In genomic region chr3:127836798-127837153, GRCm38 (mm10) we compare ENCODE assay signal across 8 mouse cellular contexts. TPM values are rescaled to one million over a fixed set of nuclear protein-coding genes. Genes with fewer than 3 reads are reported as not detected.
A peak's percentile ranks its signal among the peaks of the same experiment; 100 is the strongest.
DNase-seq lines count a peak whose midpoint lies in the region; ATAC-seq and TF ChIP-seq lines count a peak whose summit lies in the region.

No protein-coding gene starts in this region.

- no peak for TF ChIP-seq POLR2A in heart, adult 2 months (IDR thresholded peaks at IDR 0.05; ENCODE audit: insufficient read depth, low read depth, low read length)

- ATAC-seq in liver, embryonic 11.5 days (replicated peaks; ENCODE audit: low FRiP score) = peak; percentile 21
- ATAC-seq in stomach, embryonic 16.5 days (ENCODE audit: insufficient read depth, low FRiP score) = no peak

- H3K9me3 ChIP-seq in erythroblast, embryonic 14.5 days (ENCODE audit: control insufficient read depth, low read length) = no peaks in the 10 kb centered on the region
- no peaks in the 10 kb centered on the region for H3K9me3 ChIP-seq in liver, embryonic 11.5 days (ENCODE audit: control insufficient read depth, low read length)
- no peaks in the 10 kb centered on the region for H3K9me3 ChIP-seq in stomach, embryonic 16.5 days (replicated peaks; ENCODE audit: control insufficient read depth, low read length)

- no peaks in the 10 kb centered on the region; the same call in 1 of the 2 replicates for H3K4me1 ChIP-seq in heart, adult 2 months (ENCODE audit: control insufficient read depth, insufficient read depth, low read length)
- H3K4me1 ChIP-seq in erythroblast, embryonic 14.5 days (ENCODE audit: control insufficient read depth) = peaks cover 50% of the 10 kb centered on the region
- H3K4me1 ChIP-seq in liver, embryonic 11.5 days (replicated peaks; ENCODE audit: control insufficient read depth, insufficient read depth, low read length) = peaks cover 14% of the 10 kb centered on the region; the same call in 1 of the 2 replicates
- peaks cover 14% of the 10 kb centered on the region for H3K4me1 ChIP-seq in stomach, embryonic 16.5 days (ENCODE audit: control insufficient read depth, insufficient read depth, low read length)

- 0% methylated on average over 17 of the region's 17 CpGs for WGBS in heart, adult 2 months
- WGBS in liver, embryonic 11.5 days = under 1% methylated on average over 17 of the region's 17 CpGs
- 1% methylated on average over 16 of the region's 17 CpGs for WGBS in stomach, embryonic 16.5 days

- H3K9ac ChIP-seq in heart, adult 2 months (ENCODE audit: low read depth, low read length) = peak overlapping the region; percentile 76
- peak overlapping the region; percentile 80 for H3K9ac ChIP-seq in liver, embryonic 11.5 days (ENCODE audit: low read depth, low read length)
- peak overlapping the region; percentile 79 for H3K9ac ChIP-seq in stomach, embryonic 16.5 days (ENCODE audit: low read length)

- H3K79me3 ChIP-seq in C2C12 (ENCODE audit: low read depth) = peaks cover 46% of the 10 kb centered on the region

- TF ChIP-seq CTCF in heart, adult 2 months (IDR thresholded peaks at IDR 0.05) = no peak
- no peak for TF ChIP-seq CTCF in C2C12 (IDR thresholded peaks at IDR 0.05; ENCODE audit: control insufficient read depth, insufficient read depth, insufficient read length)

- TF ChIP-seq EP300 in heart, adult 2 months (IDR thresholded peaks at IDR 0.05; ENCODE audit: insufficient read depth, low read depth, low read length) = no peak

- H3K79me2 ChIP-seq in heart, adult 2 months (replicated peaks; ENCODE audit: control insufficient read depth, insufficient read depth, low read length) = no peaks in the 10 kb centered on the region; the same call in 1 of the 2 replicates
- H3K79me2 ChIP-seq in C2C12 (ENCODE audit: control insufficient read depth, insufficient read depth) = peaks cover 52% of the 10 kb centered on the region

- no peak for DNase-seq in heart, adult 2 months
- DNase-seq in heart, postnatal 14 days = no peak
- DNase-seq in liver, embryonic 11.5 days (ENCODE audit: low spot score) = no peak
- DNase-seq in right cerebral cortex, postnatal 25 days = no peak
- DNase-seq in gastrocnemius, adult 8-10 months (ENCODE audit: low spot score in 2 of 2) = no peak

- intact Hi-C loops in heart, adult 2 months (cut with DNase I) = loop anchor here (2.0 to 5.0 kb wide), 3 partner anchors 46 to 284 kb away; partner anchors contain the start of genes Fam241a, Larp7 and Zgrf1
- intact Hi-C loops in heart, postnatal 14 days (cut with DNase I) = loop anchor here (5.0 kb wide), 1 partner anchor 44 kb away; no protein-coding TSS in a partner anchor

- no peaks in the 10 kb centered on the region for H3K36me3 ChIP-seq in heart, adult 2 months (ENCODE audit: control insufficient read depth, insufficient read depth, low read length)
- H3K36me3 ChIP-seq in C2C12 (ENCODE audit: control insufficient read depth, insufficient read depth) = no peaks in the 10 kb centered on the region
- peaks cover 36% of the 10 kb centered on the region for H3K36me3 ChIP-seq in erythroblast, embryonic 14.5 days (ENCODE audit: control insufficient read depth)
- H3K36me3 ChIP-seq in liver, embryonic 11.5 days (ENCODE audit: control insufficient read depth, insufficient read depth, low read length) = no peaks in the 10 kb centered on the region
- no peaks in the 10 kb centered on the region for H3K36me3 ChIP-seq in stomach, embryonic 16.5 days (ENCODE audit: control insufficient read depth, insufficient read depth, low read length)

- peak overlapping the region; percentile 76 for H3K27ac ChIP-seq in heart, adult 2 months
- peak overlapping the region; percentile 95 for H3K27ac ChIP-seq in liver, embryonic 11.5 days (ENCODE audit: low read depth, low read length)
- peak overlapping the region; percentile 97 for H3K27ac ChIP-seq in stomach, embryonic 16.5 days (ENCODE audit: low read length)

- H3K27me3 ChIP-seq in heart, adult 2 months (ENCODE audit: control insufficient read depth, insufficient read depth, low read length) = 0 out of 2 replicates have a peak, but pooled peaks cover 2% of the 10 kb centered on the region
- no peaks in the 10 kb centered on the region for H3K27me3 ChIP-seq in C2C12 (ENCODE audit: control insufficient read depth, insufficient read depth, insufficient read length)
- H3K27me3 ChIP-seq in erythroblast, embryonic 14.5 days (ENCODE audit: control insufficient read depth) = no peaks in the 10 kb centered on the region
- H3K27me3 ChIP-seq in liver, embryonic 11.5 days (replicated peaks; ENCODE audit: control insufficient read depth, insufficient read depth, low read length) = no peaks in the 10 kb centered on the region
- H3K27me3 ChIP-seq in stomach, embryonic 16.5 days (ENCODE audit: control insufficient read depth, insufficient read depth, low read length) = no peaks in the 10 kb centered on the region

- H3ac ChIP-seq in C2C12 (ENCODE audit: control insufficient read depth, insufficient read length, low read depth) = peak overlapping the region; percentile 95

- H3K4me2 ChIP-seq in liver, embryonic 11.5 days = peak overlapping the region; percentile 95
- peak overlapping the region; percentile 81 for H3K4me2 ChIP-seq in stomach, embryonic 16.5 days (ENCODE audit: low read depth, low read length)

- H3K4me3 ChIP-seq in heart, adult 2 months = peak overlapping the region; percentile 88
- H3K4me3 ChIP-seq in C2C12 (ENCODE audit: insufficient read depth, poor library complexity, severe bottlenecking) = peak overlapping the region; percentile 68
- peak overlapping the region; percentile 85 for H3K4me3 ChIP-seq in erythroblast, embryonic 14.5 days (replicated peaks)
- H3K4me3 ChIP-seq in liver, embryonic 11.5 days (ENCODE audit: low read depth, low read length) = peak overlapping the region; percentile 97
- H3K4me3 ChIP-seq in stomach, embryonic 16.5 days (replicated peaks; ENCODE audit: low read length) = peak overlapping the region; percentile 85

TF ChIP-seq in C2C12, 6 proteins besides CTCF, POLR2A, EP300 and RAD21:
- no peak for TF ChIP-seq CEBPB (IDR thresholded peaks at IDR 0.05; ENCODE audit: low read depth)

RNA-seq across cellular contexts. Expression of gene Ap1ar, which starts 0.5 kb away (rescaled TPM):
- total RNA-seq in heart, adult 2 months (2021) = 10 to 100 TPM; 17.6 to 18.2 TPM
- polyA plus RNA-seq in heart, adult 2 months (2012; rRNA removed) = 12.0 and 17.7 TPM in 2 replicates
- total RNA-seq in heart, postnatal 14 days (2021) = 10 to 100 TPM; 16.0 to 16.7 TPM
- polyA plus RNA-seq in C2C12 (2012; fragmentation: generic; extraction: Trizol) = 13.0 TPM
- 1.6 and 3.8 TPM in 2 replicates for polyA plus RNA-seq in erythroblast, embryonic 14.5 days (2012)
- 55.7 and 55.8 TPM in 2 replicates for polyA plus RNA-seq in liver, embryonic 11.5 days (2014; fragmentation: Nextera tagmentation; extraction: Ambion mirVana)
- 42.2 and 43.3 TPM in 2 replicates for polyA plus RNA-seq in stomach, embryonic 16.5 days (2015; fragmentation: Nextera tagmentation; extraction: Ambion mirVana)
- total RNA-seq in gastrocnemius, adult 8-10 months (2022) = 10 to 100 TPM; 22.7 to 30.0 (median 27.5) TPM

RNA-seq across cellular contexts. Expression of gene Tifa, which starts 47.2 kb away (rescaled TPM):
- total RNA-seq in heart, adult 2 months (2021) = 1 to 10 TPM; 1.6 to 2.3 TPM
- 1.3 and 2.0 TPM in 2 replicates for polyA plus RNA-seq in heart, adult 2 months (2012; rRNA removed)
- 1 to 10 TPM; 2.1 to 3.1 TPM for total RNA-seq in heart, postnatal 14 days (2021)
- 0.18 TPM for polyA plus RNA-seq in C2C12 (2012; fragmentation: generic; extraction: Trizol)
- 7.4 and 7.6 TPM in 2 replicates for polyA plus RNA-seq in erythroblast, embryonic 14.5 days (2012)
- polyA plus RNA-seq in liver, embryonic 11.5 days (2014; fragmentation: Nextera tagmentation; extraction: Ambion mirVana) = 13.4 and 14.3 TPM in 2 replicates
- polyA plus RNA-seq in stomach, embryonic 16.5 days (2015; fragmentation: Nextera tagmentation; extraction: Ambion mirVana) = 7.3 and 7.4 TPM in 2 replicates
- 1 to 10 TPM in 2 of 4 experiments, under 1 TPM in 2; 0.85 to 1.6 (median 1.0) TPM for total RNA-seq in gastrocnemius, adult 8-10 months (2022)

RNA-seq across cellular contexts. Expression of gene Alpk1, which starts 56.4 kb away (rescaled TPM):
- total RNA-seq in heart, adult 2 months (2021) = 1 to 10 TPM; 2.4 to 3.0 TPM
- polyA plus RNA-seq in heart, adult 2 months (2012; rRNA removed) = 1.4 and 2.4 TPM in 2 replicates
- 1 to 10 TPM; 2.9 to 5.2 TPM for total RNA-seq in heart, postnatal 14 days (2021)
- polyA plus RNA-seq in C2C12 (2012; fragmentation: generic; extraction: Trizol) = 0.60 TPM
- polyA plus RNA-seq in erythroblast, embryonic 14.5 days (2012) = not detected in 2 replicates
- 0.92 and 1.1 TPM in 2 replicates for polyA plus RNA-seq in liver, embryonic 11.5 days (2014; fragmentation: Nextera tagmentation; extraction: Ambion mirVana)
- polyA plus RNA-seq in stomach, embryonic 16.5 days (2015; fragmentation: Nextera tagmentation; extraction: Ambion mirVana) = 2.8 and 4.3 TPM in 2 replicates
- total RNA-seq in gastrocnemius, adult 8-10 months (2022) = 1 to 10 TPM in 3 of 4 experiments, under 1 TPM in 1; 0.92 to 1.8 (median 1.6) TPM

RNA-seq across cellular contexts. Expression of gene Fam241a, which starts 59.3 kb away (rescaled TPM):
- 1 to 10 TPM; 3.6 to 4.2 TPM for total RNA-seq in heart, adult 2 months (2021)
- polyA plus RNA-seq in heart, adult 2 months (2012; rRNA removed) = 1.3 and 1.7 TPM in 2 replicates
- total RNA-seq in heart, postnatal 14 days (2021) = 1 to 10 TPM; 5.3 to 6.2 TPM
- polyA plus RNA-seq in C2C12 (2012; fragmentation: generic; extraction: Trizol) = 0.57 TPM
- polyA plus RNA-seq in erythroblast, embryonic 14.5 days (2012) = 14.4 and 19.7 TPM in 2 replicates
- polyA plus RNA-seq in liver, embryonic 11.5 days (2014; fragmentation: Nextera tagmentation; extraction: Ambion mirVana) = 42.2 and 44.2 TPM in 2 replicates
- 12.7 and 15.1 TPM in 2 replicates for polyA plus RNA-seq in stomach, embryonic 16.5 days (2015; fragmentation: Nextera tagmentation; extraction: Ambion mirVana)
- 1 to 10 TPM; 2.4 to 3.7 (median 3.1) TPM for total RNA-seq in gastrocnemius, adult 8-10 months (2022)
